Mouse (Mus musculus) T-helper 2 cell (primary cell): ENCODE measurements around the gene Ranbp17.
"Not testable (repeated sequence)": the region's sequence is repeated elsewhere in the genome, so short reads cannot be mapped to it uniquely, and the experiment has no call there.

Experiments
- in situ Hi-C: fragments of 300-600 bp; cut with MboI, MseI; formaldehyde crosslinking; loops from one replicate; pipeline ENCODE4 v1.15.1; 2025; ENCODE audit warnings: high pct_unique_total_duplicates

The Ranbp17 gene

DNA sequence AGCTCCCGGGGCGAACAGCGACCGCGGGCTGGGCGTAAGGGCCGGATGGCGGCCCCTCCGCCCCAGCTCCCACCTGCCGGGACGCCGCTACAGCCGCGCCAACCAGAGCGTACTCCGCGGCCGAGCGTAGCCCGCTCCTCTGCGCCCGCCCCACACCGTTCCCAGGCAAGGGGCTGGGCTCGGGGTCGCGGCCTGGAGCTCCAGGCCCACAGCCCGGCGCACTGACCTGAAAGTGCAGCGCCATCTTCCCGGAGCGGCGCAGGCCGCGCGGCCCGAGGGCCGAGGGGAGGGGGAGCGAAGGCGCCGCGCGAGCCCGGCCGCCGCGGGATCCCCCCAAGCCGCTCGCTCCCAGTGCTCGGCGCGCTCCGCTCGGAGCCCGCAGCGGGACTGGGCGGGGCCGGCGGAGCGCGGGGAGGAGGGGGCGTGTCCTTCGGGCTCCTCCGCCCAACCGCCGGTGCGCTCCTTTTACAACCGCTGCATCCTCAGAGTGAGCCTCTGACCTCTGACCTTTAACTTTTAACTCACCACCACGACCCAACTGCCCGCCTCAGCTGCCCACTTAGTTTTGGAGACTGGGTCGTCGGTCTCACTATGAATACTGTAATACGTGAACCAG, at the start of gene Ranbp17:
Gene Ranbp17, minus strand, starts transcription at position 371 of the 616 bp plus-strand sequence.
- in situ Hi-C loops: no loop called here

DNA sequence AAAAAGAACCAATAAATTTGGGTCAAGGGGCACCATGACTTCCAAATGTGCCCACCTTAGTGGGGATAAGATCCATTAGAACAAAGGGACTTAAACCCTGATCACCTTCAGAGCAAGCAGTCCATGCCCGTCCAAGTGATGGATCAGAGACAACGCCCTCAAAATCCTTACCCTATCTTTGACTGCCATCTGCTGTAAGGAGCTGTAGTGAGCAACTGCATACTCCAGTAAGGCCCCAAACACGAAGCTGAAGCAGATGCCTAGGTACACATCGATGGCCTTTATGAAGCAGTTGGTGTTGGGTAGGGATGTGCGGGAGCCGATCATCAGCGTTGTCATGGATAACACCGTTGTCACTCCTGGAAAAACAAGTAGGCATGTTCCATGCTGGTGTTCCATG, 40.6 kb upstream of the Ranbp17 start:
- in situ Hi-C loops: no loop called here

DNA sequence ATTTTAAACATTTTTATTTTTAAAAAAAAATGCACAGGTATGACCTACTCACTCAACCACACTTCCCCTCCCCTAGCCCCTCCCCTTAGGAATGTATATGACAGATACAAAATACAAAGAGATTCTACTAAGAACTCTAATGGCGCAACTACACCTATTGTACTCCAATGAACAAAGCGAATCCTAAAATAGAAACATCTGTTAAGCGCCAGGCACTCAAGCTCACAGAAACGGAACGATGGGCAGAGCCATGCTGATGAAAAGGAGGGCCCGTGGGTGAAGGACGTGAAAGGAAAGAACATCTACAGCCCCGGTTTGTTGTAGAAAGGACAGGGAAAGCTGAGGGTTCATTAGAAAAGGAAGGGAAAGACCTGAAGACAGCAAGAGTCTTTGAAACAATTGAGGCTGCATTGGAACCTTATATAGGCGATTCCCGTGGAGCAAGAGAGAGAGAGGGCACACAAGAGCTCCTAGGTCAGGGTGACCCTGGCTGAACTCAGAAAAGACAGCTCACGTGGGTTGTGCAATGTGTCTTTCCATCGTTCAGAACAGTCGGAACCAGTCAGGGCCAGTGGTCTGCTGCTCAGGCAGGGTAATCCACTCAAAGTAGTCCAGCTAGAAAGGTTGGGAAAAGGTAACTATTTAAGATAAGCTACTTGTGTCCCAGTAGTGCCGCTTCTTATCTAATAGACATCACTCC, 37.5 kb upstream of the Ranbp17 start:
- in situ Hi-C loops: no loop called here

DNA sequence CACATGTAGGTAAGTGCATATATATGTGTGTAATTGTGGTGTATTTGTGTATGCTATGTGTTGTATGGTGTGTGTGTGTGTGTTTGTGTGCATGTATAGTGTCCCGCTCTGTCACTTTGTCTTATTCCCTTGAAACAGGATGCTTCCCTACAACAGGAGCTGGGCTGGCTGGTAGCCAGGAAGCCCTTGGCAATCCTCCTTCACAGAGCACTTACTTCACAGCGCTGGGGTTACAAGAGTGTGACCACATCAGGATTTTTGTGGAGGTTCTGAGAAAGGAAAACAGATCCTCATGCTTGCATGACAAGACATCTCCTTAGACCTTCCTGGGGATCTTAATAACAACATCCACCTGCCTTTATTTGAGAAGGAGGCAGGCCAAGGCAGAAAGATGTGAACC, 33.8 kb upstream of the Ranbp17 start:
- in situ Hi-C loops: no loop called here

DNA sequence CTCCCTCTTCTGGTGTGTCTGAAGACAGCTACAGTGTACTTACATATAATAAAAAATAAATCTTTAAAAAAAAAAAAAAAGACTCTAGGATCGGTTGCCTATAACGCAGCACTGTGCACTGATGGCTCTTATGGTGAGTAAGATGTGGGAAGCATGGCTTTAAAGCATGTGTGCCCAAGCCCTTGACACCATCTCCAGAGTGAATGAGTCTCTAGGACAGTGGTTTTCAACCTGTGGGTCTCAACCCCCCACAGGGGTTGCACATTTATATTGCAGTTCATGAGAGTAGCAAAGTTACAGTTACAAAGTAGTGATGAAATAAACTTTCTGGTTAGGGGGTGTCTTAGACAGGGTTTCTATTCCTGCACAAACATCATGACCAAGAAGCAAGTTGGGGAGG, 31.4 kb upstream of the Ranbp17 start:
- in situ Hi-C loops: no loop called here

DNA sequence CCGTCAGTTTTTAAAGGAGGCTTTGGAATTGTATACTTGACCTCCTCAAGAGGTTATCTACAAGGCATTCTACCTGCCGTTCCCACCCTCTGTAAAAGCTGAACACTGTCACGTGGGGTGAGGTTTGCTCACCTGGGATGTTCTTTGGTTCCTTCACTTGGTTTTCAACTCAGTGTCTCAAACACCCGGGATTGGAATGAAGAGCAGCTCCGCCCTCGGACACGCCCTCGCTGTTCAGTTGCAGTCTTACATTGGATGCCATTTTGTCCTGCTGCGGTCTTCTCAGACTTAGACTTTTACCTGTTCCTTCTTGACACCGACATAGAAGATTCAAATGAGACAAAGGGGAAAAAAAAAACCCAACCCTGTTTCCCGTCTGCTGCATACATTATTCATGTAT, 30.6 kb upstream of the Ranbp17 start:
- in situ Hi-C loops: no loop called here

DNA sequence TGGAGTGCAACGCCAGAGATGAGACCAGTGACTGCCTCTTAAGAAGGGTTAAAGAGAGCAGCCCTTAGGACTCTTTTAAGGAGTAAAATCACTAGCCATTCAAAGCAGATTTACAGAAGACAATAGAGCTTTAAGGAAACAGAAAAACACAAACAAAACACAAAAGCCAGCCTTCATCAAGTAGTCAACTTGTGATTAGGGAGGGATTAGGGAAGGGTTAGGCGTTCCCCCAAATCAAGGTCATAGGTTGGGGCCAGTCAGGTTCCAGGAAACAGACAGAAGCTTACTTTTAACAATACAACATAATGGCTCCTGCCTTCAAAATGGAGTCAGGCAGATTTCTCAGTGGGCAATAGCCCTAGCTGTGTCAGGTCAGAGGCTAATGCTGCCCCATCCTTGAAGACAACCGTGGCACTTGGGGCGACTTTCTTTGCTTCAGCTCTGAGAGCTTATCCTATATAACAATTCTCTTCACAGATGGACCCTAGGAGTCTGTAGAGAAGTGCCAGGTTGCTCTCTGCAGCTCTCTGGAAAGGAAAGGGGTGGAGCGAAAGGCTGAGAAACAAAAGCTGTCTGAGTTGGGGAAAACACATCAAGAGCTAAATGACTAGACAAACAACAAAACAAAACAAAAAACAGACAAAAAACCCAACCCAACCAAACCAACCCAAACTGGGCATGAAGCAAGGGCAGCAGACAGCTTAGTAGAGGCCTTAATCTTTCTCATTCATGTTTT, 24.0 kb upstream of the Ranbp17 start:
- in situ Hi-C loops: no loop called here

DNA sequence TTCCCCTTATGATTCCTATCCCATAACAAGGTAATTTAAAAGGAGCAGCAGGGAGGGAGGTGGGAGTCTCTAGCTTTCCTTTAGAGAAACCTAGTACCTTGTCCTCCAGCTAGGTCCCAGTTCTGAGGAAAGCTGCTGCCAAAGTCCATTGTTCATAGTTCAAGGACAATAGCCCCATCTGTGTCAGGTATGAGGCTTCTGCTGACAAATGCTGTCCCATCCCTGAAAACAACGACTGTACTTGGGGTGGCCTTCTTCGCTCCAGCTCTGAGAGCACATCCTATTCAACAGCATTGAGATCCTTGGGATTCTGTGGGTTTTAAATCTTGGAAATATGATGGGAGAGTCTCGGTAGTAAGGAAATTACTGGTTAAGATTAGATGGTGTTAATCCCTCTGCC, 23.1 kb upstream of the Ranbp17 start:
- in situ Hi-C loops: no loop called here

DNA sequence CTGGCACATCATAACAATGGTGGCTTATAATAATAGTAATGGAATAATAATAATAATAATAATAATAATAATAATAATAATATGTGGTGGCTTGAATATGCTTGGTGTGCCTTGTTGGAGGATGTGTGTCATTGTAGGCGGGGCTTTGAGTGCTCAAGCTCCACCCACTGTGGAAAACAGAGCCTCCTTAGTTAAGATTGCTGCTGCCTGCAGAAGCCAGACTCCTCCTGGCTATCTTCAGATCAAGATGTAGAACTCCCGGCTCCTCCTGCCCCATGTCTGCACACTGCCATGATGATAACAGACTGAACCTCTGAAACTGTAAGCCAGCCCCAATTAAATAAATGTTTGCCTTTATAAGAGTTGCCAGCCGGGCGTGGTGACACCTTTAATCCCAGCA, 21.0 kb upstream of the Ranbp17 start:
- in situ Hi-C loops: no loop called here

DNA sequence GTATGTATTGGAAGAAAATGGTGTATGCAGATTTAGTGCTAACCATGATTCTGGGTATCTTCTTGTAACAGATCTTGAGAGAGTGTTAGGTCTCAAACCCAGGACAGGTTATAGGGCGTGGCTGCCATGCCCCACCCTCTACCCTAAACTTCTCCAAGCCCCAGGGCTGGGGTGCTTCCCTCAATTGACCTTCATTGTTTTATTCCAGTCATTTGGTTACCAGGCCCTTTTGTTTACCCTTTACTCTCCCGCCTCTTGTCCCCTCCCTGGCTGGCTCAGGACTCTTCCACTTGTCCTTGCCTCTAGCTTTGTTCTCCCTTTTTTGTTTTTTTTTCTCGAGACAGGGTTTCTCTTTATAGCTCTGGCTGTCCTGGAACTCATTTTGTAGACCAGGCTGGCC, 20.0 kb upstream of the Ranbp17 start:
- in situ Hi-C loops: no loop called here

DNA sequence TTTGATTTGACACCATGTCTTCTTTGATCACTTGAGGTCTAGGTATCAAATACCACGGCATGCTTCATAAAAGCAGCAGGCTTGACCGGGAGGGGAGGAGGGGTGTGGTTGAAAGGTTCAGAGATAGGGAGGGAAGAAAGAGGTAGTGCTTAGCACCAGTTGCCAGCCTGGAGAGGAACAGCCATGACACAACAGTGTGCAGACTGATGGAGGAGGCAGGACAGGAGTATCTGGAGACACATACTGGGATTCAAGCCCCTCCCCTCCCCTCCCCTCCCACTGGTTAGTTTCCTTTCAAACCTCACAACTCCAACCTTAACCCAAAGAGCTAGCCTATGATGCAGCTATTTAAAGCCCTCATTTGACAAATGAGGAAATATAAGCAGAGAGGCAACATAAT, 16.0 kb upstream of the Ranbp17 start:
- in situ Hi-C loops: no loop called here

DNA sequence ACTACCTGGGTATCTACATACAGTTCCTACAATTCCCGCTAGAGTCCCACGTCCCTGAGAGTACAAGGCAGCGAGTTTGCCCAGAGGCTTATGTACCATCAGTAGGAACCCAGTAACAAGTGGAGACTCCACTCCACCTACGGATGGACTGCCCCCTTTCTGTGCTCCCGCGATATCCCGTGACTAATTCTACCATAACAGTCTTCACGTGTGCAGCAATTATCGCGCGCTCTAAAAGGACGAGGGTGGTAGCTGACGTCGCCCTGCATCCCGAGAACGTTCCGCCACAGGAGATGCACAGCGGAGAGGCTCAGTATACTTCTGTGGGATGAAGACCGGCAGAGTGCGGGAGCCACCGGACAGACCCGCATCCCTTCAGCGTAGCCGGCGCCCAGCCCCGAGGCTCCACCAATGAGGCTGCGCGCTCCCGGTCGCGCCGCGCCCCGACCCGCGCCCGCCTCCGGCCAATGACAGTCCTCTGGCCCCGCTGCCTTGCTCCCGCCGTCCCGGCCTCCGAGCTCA, 631 bp downstream of the Ranbp17 start:
- in situ Hi-C loops: no loop called here

DNA sequence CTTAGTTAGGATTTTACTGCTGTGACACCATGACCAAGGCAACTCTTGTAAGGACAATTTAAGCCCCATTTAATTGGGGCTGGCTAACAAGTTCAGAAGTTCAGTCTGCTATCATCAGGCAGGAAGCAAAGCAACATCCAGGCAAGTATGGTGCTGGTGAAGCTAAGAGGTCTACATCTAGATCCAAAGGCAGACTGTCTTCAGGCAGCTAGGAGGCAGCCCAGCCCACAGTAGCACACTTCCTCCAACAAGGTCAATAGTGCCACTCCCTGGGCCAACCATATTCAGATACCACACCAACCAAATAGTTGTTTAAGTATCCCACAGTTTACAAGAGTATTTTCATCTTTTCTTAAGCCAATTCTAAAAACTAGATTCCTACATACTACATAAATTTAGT, 4.1 kb downstream of the Ranbp17 start:
- in situ Hi-C loops: no loop called here

DNA sequence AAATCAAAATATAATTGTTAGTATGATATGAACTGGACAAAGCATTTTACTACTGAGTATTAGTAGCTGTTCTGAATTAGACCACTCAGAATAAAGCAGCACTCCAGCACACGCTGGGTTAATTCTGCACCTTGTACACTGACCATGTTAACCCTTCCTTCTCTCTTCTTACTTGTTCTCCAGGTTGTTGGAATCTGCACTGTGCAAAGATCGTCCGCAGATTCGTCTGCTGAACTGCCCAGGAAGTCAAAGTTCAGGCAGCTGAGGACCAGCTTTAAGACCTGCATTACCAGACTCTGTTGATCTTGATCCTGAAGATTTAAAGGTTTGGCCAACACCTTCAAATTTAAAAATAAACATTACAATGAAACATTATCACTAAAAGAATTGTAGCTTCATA, 27.8 kb downstream of the Ranbp17 start:
- in situ Hi-C loops: loop anchor here (10.0 kb wide), 1 partner anchor 611 kb away; no protein-coding TSS in a partner anchor

DNA sequence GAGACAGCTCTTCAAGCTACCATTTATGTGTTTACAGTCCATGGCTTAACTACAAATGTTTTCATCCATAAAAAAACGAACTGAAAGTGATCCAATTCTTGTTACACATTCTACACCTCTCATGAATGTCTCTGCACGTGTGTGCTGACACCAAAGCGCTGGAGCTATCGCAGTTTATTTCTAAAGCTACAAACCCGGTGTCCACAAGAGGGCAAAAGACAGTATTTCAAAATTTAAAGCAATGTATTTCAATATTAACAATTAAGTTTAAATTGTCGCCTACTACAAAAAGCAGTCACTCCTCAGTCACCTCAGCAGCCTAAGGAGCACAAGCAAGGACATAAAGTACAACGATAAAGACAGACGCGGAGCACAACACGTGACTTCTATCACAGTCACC, 33.1 kb downstream of the Ranbp17 start:
- in situ Hi-C loops: loop anchor here (10.0 kb wide), 1 partner anchor 606 kb away; no protein-coding TSS in a partner anchor

DNA sequence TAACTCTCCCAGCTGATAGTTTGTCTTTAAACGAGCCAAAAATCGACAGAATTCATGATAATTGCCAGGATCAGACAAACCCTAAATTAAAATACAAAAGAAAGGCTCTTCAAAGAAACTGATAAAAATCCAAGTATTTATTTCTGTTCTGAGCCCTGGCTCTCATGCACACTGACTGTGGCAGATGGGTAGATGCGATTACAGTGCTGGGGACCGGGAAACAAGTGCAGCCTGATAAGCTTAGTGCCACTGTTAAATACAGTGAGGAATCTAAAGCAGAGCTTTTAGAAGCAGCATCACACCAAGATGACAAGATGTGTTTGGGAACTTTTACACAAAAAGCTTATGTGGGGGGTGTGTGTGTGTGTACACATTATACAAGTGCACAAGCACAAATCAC, 34.3 kb downstream of the Ranbp17 start:
- in situ Hi-C loops: no loop called here

DNA sequence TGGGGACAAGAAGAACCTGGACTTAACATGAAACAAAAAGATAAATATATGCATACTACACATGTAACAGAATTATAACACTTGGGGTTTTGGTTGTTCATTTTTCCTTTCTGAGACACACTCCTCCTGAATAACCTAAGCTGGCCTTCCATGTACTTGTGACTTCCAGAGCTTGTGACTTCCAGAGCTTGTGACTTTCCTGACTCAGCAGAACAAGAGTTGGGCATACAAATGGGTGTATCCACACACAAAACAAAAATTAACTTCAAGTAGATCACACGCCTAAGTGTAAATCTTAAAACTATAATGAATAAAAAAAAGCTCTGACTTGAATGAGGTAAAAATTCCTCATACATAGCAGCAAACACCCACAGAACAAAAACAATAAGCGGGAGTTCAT, 36.9 kb downstream of the Ranbp17 start:
- in situ Hi-C loops: no loop called here

DNA sequence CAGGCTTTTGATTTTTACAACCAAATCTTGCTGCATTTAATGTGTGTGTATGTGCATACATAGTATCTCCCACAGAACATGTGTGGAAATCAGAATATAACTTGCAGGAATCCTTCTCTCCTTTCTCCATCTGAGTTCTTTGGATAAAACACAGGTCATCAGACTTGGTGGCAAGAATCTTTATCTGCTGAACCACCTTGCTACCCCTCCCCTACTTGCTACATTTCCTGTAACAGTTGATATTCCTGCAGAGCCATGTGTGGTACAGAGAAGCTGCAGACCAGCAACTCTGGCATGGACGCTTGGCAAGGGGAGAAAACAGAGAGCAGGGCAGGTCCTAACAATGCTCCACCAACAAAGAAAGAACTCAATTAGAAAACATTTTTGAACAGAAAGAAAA, 52.4 kb downstream of the Ranbp17 start:
- in situ Hi-C loops: no loop called here

DNA sequence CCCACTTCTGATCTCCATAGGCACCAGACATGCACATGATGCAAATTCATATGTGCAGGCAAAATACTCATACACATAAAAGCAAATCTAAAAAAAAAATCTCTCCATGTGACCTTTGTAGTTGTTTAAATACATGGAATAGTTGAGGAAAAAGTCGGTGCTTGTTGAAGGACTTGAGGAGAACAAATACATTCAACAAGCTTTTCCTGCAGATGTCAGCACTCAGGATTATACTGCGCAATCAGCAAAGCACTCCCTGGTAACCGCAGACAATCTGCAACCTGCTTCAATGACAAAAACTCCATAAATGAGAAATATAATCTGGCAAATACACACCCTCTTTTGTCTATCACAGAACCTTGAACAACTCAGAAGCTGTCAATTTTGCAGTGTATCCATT, 59.5 kb downstream of the Ranbp17 start:
- in situ Hi-C loops: no loop called here

DNA sequence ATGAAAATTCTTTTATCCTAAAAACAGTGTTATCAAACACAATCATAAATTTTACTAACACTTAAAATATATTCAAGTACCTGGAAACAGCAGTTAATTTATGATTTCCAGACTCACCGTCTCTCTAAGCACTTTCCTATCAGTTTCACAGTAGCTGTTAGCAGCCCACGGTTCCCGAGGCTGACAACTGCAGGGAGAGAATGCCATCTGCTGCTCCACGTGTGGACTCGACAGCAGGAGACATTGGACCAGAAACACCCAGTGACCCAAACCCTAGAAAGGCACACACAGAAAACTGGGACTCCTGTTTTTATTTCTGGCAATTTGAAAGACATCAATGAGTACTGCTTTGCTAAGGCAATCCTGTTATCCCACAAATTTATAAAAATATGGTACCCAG, 79.7 kb downstream of the Ranbp17 start:
- in situ Hi-C loops: no loop called here

DNA sequence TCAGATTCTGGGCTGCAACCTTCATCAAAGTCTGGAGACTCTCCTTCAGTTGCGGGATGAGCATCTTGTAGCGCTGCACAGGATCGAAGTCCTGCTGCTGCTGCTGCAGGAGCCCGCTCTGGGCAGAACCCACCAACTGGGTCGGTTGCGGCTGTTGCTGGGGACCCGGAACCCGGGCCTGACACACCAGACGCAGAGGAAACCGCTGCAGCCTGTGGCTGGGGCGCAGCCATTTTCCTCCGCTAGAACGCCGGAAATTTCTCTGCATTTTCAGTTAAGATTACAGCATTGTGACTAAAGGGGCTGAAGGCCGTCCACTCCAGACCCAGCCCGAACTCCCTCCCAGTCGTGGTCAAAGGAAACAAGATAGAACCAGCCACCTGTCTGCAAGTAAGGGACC, 85.3 kb downstream of the Ranbp17 start:
- in situ Hi-C loops: not testable (repeated sequence)

DNA sequence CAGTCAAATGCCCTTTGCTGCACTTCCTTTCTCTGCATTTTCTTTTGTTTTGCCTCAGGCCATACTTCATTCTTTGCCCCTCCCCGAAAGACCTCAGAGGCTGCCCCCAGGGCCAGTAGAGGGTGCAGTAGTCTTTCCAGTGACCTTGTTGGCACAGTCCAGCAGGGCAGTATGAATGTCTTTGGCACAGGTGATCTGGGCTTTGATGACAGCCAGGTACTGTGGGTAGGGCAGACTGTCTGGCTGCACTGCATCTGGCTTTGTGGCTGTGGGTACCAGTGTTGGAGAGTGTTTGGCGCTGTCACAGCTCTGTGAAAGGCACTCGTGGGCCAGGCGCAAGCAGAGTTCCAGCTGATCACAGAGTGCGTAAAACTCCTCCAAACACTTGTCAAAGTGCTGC, 85.8 kb downstream of the Ranbp17 start:
- in situ Hi-C loops: not testable (repeated sequence)

DNA sequence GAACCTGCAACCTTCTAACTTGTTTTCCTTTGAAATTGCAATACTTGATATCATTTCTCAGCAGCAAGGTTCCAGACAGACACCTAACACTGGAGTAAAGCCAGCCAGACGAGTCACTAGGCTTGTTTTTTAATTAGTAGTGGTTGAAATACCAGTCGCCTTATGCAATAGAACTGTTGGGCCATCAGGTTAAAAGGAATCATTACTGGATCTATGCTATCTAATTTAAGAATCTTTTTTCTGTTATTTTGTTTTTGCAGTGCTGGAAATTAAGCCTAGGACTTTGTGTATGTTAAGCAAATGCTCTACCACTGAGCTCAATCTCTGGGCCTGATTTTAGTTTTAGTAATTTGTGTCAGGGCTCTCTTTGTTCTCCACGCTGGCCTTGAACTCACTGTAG, 91.3 kb downstream of the Ranbp17 start:
- in situ Hi-C loops: no loop called here
